Mouse (Mus musculus) common myeloid progenitor, adult 5-6 weeks (primary cell): ENCODE measurements around the gene AF067063. TPM values are rescaled to one million over a fixed set of nuclear protein-coding genes. Genes with fewer than 3 reads are reported as not detected.

Experiments used
- total RNA-seq: library from RNA; stranded (forward); fragments of 200-1000, 187-1606 nt; gene quantifications from 2 replicates; pipeline ENCODE4 v1.2.3, GENCODE M21; 2017

Gene AF067063
- total RNA-seq, 1 experiment from 2014 or later: not detected

Other genes starting within 250 kb of the AF067063 start
- gene Ccl28, start 206.4 kb downstream of the AF067063 start, total RNA-seq: 0.46 TPM in 1 of 2 replicates, not detected in the other
- gene Hmgcs1, start 139.8 kb downstream of the AF067063 start, total RNA-seq: 32.2 and 34.3 TPM in 2 replicates
- 1.6 and 2.8 TPM in 2 replicates for gene Nim1k, start 74.3 kb downstream of the AF067063 start, total RNA-seq
- gene Zfp131, start 39.3 kb downstream of the AF067063 start, total RNA-seq: 51.6 and 74.2 TPM in 2 replicates
- gene D13Ertd608e, start 5.8 kb upstream of the AF067063 start, total RNA-seq: not detected in 2 replicates
- not detected in 2 replicates for gene Tcstv1, start 64.6 kb upstream of the AF067063 start, total RNA-seq
- 0.59 TPM in 1 of 2 replicates, not detected in the other for gene Gm21761, start 99.1 kb upstream of the AF067063 start, total RNA-seq
- not detected in 2 replicates for gene B020031M17Rik, start 120.6 kb upstream of the AF067063 start, total RNA-seq
- not detected in 2 replicates for gene Gm36079, start 196.8 kb upstream of the AF067063 start, total RNA-seq
- gene Gm21188, start 222.0 kb upstream of the AF067063 start, total RNA-seq: 1.7 and 2.2 TPM in 2 replicates